Mouse (Mus musculus) small intestine, adult 2 months (tissue): Measurements from ENCODE around the gene Slc22a3. TPM values are rescaled to one million over a fixed set of nuclear protein-coding genes. Genes with fewer than 3 reads are reported as not detected.

ENCODE experiments used
- H3K27ac ChIP-seq: fragments of 200-500 bp; 2 replicates; pipeline ENCODE4 v1.5.1; 2012; ENCODE audit warnings: low read depth, low read length, control low read depth, inconsistent platforms; ENCODE audit not compliant: insufficient read depth
- H3K27me3 ChIP-seq: fragments of 200-500 bp; 2 replicates; pipeline ENCODE4 v1.6.1; 2012; ENCODE audit warnings: mild to moderate bottlenecking, moderate library complexity, low read length, inconsistent platforms; ENCODE audit not compliant: control insufficient read depth, insufficient read depth
- H3K36me3 ChIP-seq: fragments of 200-500 bp; 2 replicates; pipeline ENCODE4 v1.6.1; 2012; ENCODE audit warnings: mild to moderate bottlenecking, low read length, control low read depth, inconsistent platforms; ENCODE audit not compliant: control insufficient read depth, insufficient read depth
- H3K4me1 ChIP-seq: fragments of 200-500 bp; 2 replicates; pipeline ENCODE4 v1.6.1; 2012; ENCODE audit warnings: low read length, inconsistent platforms, mixed read lengths; ENCODE audit not compliant: control insufficient read depth, insufficient read depth, insufficient read length
- H3K4me3 ChIP-seq: fragments of 200-500 bp; 2 replicates; pipeline ENCODE4 v1.5.1; 2012; ENCODE audit warnings: low read depth, mild to moderate bottlenecking, control low read depth, inconsistent platforms, low read length, moderate library complexity
- CTCF ChIP-seq: fragments of 200-500 bp; IDR thresholded peaks from 2 replicates; pipeline ENCODE4 v1.5.1; 2012; ENCODE audit warnings: low read depth, mild to moderate bottlenecking, control low read depth, inconsistent platforms, low read length, moderate library complexity, mixed read lengths; ENCODE audit not compliant: insufficient replicate concordance, insufficient read length; ENCODE audit errors: extremely low read depth
- POLR2A ChIP-seq: fragments of 200-500 bp; IDR thresholded peaks from 2 replicates; pipeline ENCODE4 v1.6.1; 2012; ENCODE audit warnings: low read depth, mild to moderate bottlenecking, control low read depth, inconsistent platforms, low read length, moderate library complexity
- WGBS: fragments of 180-500 bp; shearing (Covaris S2); methylation state at CpG from one replicate; pipeline ENCODE4 v1.1.7; 2018; 5-methylcytosine and 5-hydroxymethylcytosine counted together
- polyA plus RNA-seq: library from polyadenylated mRNA; depleted of rRNA; stranded (reverse); fragments of >200 nt; gene quantifications from 2 replicates; pipeline ENCODE4 v1.2.3, GENCODE M21; 2012

Gene Slc22a3
- polyA plus RNA-seq, 1 experiment = 0.58 TPM

DNA sequence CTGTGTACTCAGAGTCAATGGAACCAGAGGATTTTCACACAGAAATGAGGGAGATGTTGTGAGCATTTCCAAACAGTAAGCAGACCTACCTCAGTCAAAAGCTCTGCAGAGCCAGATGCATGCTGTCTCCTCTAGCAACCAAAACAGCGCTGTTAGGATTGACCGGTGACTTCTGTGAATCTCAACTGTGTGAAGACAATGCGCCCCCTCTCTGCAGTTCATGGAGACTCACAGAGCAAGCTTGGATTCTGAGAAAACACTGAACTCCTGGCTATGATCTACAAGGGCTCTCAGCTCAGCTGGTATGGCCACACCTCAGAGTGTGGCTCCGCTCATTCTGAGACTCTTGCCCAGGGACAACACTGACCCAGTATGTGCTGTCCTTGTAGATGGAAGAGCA is 56.3 kb downstream of the Slc22a3 start:
- Histone ChIP-seq H3K27me3 (no peaks in the 10 kb centered on the region), H3K4me3 (no peak overlapping the region), H3K27ac (no peak overlapping the region), H3K36me3 (no peaks in the 10 kb centered on the region), H3K4me1 (no peaks in the 10 kb centered on the region)
- WGBS = 65% methylated on average over 4 of the region's 4 CpGs
- TF ChIP-seq POLR2A (no peak), CTCF (no peak)

- no peaks in the 10 kb centered on the region for H3K4me1 ChIP-seq
Measured at GRCm38 (mm10) chr17:12444561-12444960, 62.9 kb downstream of the Slc22a3 start.

DNA sequence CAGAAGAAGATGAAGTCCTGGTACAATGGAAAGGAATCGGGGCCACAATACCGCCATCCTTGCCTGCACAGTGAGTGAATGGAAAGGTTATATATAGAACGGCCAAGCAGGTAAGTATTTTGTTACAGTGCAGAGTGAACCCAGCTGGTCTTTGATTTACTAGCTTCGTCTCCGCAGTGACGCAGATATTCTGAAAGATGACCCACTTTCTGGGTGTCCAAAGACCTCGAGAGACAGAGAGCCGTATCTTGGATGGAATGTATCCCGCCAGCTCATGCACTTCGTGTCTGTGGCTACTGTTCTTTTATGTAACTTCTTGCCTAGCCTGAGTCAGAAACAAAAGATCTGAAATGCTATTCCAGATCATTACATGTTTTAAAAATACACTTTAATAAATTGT is 69.7 kb downstream of the Slc22a3 start:
- 85% methylated on average over 10 of the region's 10 CpGs for WGBS
- no peaks in the 10 kb centered on the region for H3K27me3 ChIP-seq
- no peak overlapping the region for H3K4me3 ChIP-seq
- no peaks in the 10 kb centered on the region for H3K4me1 ChIP-seq
- H3K27ac ChIP-seq = no peak overlapping the region
- TF ChIP-seq POLR2A = no peak
- no peak for TF ChIP-seq CTCF
- H3K36me3 ChIP-seq = no peaks in the 10 kb centered on the region

More at GRCm38 (mm10) chr17:12444561-12444960, 62.9 kb downstream of the Slc22a3 start:
- TF ChIP-seq CTCF (no peak), POLR2A (no peak)
- 57% methylated on average over 2 of the region's 2 CpGs for WGBS
- no peak overlapping the region for H3K4me3 ChIP-seq
- no peaks in the 10 kb centered on the region for H3K27me3 ChIP-seq
- H3K36me3 ChIP-seq = no peaks in the 10 kb centered on the region
- no peak overlapping the region for H3K27ac ChIP-seq

GRCm38 (mm10) chr17:12431707-12432106 is 75.8 kb downstream of the Slc22a3 start:
- Histone ChIP-seq H3K4me3 (no peak overlapping the region), H3K27me3 (no peaks in the 10 kb centered on the region), H3K4me1 (no peaks in the 10 kb centered on the region), H3K36me3 (no peaks in the 10 kb centered on the region), H3K27ac (no peak overlapping the region)
- WGBS = 55% methylated on average over 5 of the region's 5 CpGs
- TF ChIP-seq CTCF (no peak), POLR2A (no peak)

GRCm38 (mm10) chr17:12428369-12428768 is 79.1 kb downstream of the Slc22a3 start:
- Histone ChIP-seq H3K36me3 (no peaks in the 10 kb centered on the region), H3K27me3 (no peaks in the 10 kb centered on the region), H3K27ac (no peak overlapping the region), H3K4me3 (no peak overlapping the region), H3K4me1 (no peaks in the 10 kb centered on the region)
- no peak for TF ChIP-seq POLR2A
- no peak for TF ChIP-seq CTCF

DNA sequence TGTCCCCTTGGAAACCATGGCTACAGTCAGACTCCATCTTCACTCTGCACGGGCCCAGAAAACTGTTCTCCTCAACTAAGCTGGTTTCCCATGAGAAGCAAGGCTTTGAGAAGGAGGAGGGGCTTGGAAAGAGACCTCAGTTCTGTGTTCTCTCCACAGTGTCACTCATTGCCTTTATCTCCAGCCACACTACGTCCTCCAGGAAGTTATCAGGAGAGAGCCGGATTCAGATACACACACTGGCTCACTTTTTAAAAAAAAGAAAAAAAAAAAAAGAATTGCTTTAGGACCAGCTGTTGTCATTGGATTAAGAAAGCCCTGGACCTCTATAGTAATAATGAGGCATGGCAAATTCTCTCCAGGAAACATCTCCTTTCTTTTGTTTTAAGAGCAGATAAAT is 80.3 kb downstream of the Slc22a3 start:
- no peak overlapping the region for H3K4me3 ChIP-seq
- WGBS = 42% methylated on average over 3 of the region's 3 CpGs
- H3K36me3 ChIP-seq = no peaks in the 10 kb centered on the region
- H3K4me1 ChIP-seq = no peaks in the 10 kb centered on the region
- no peak for TF ChIP-seq POLR2A
- no peak for TF ChIP-seq CTCF
- H3K27ac ChIP-seq = no peak overlapping the region
- H3K27me3 ChIP-seq = no peaks in the 10 kb centered on the region

DNA sequence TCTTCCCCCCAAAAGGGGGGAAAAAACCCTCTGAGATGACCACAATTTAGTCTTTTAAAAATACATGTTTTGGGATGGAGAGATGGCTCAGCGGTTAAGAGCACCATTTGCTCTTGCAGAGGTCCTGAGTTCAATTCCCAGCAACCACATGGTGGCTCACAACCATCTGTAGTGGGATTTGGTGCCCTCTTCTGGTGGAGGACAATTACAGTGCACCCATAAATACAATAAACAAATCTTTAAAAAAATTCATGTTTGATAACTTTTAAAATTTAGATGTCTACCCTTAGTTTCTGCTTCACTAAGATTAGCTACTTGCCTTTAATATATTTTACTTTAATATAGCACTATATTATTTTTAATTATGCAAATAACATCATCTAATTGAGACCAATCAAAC is 85.4 kb downstream of the Slc22a3 start:
- H3K4me1 ChIP-seq = no peaks in the 10 kb centered on the region
- TF ChIP-seq POLR2A (no peak), CTCF (peak; percentile 11; the same call in 1 of the 2 replicates)

More for the DNA sequence above, 85.4 kb downstream of the Slc22a3 start:
- Histone ChIP-seq H3K4me3 (no peak overlapping the region), H3K36me3 (no peaks in the 10 kb centered on the region), H3K27me3 (no peaks in the 10 kb centered on the region), H3K27ac (no peak overlapping the region)
- 92% methylated on average over 1 of the region's 1 CpGs for WGBS
